Mouse (Mus musculus) urinary bladder, postnatal 25 days (tissue): Measurements from ENCODE around the gene Pcnx3.

ENCODE experiments used
- DNase-seq: peaks from one replicate; pipeline ENCODE4 v3.0.0; 2022; ENCODE audit warnings: low spot score

The Pcnx3 gene

DNA sequence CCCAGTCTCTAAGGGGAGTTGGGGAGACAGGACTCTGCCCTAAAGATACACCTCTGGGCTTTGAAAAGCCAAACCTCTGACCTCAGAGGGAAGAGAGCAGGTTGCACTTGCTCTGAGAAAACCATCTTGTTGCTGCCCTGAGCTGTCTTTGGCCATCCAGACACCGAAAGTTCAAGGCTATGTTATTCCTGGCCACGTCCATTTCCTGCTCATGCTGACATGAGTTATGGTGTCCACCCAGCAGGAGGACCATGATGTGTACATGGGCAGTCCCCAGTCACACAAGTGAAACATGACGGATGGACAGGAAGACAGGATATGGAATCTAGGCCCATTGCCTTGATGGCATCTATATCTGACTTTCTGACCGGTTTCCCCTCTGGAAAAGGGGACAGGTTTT, 8.3 kb downstream of the Pcnx3 start:
- DNase-seq = no peak

DNA sequence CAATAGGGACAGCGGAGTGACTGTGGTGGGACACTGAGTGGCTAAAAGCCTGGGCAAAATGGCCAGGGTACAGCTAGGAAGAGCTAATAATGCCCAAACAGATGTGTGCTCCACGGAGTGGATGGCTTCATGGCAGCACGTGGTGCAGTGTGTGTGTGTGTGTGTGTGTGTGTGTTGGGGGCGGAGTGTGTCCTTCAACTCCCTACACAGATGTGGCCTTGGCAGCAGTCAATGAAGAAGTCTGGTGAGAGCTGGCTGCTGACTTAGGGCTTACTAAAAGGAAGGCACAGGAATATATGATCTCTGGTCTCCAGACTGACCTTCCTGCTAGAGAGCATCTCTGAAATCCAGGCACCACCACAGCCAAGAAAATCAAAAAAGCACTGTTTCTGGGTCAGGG, 20.3 kb downstream of the Pcnx3 start:
- no peak for DNase-seq

DNA sequence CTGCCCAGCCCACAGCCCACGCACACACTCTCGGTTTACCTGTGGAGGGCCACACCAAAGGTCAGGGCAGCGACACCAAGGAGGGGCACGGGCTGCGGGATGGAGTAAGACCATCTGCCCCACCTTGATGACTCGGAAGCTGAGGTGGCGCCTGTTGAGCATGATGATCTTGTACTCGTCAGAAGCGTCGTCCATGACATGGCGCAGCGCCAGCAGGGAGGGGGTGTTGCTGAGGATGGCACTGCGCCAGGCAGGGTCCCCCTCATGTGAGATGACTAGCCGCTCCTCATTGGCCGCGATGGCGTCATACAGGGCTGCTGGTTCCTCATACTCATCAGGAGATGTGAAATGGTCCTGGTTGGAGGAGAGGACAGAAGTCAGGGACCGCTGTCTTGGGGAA, 22.3 kb downstream of the Pcnx3 start:
- no peak for DNase-seq

DNA sequence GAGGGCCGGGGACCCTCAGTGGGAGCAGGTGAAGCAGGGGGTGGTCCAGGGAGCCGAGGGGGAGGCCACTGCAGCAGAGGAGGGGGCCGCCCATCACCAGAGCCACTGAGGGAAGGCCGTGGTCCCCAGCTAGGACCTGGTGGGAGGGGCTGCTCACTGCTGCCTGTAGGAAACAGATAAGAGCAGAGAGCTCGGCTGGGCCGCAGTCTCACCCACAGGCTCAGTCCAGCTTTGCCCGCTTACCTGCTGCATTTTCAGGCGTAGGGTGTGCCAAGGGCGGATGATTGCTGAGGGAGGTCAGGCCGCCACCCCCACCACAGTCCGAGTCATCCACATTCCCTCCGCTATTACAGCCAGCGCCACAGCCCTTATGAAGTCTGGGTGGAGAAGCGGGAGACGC, 23.2 kb downstream of the Pcnx3 start:
- DNase-seq = no peak

DNA sequence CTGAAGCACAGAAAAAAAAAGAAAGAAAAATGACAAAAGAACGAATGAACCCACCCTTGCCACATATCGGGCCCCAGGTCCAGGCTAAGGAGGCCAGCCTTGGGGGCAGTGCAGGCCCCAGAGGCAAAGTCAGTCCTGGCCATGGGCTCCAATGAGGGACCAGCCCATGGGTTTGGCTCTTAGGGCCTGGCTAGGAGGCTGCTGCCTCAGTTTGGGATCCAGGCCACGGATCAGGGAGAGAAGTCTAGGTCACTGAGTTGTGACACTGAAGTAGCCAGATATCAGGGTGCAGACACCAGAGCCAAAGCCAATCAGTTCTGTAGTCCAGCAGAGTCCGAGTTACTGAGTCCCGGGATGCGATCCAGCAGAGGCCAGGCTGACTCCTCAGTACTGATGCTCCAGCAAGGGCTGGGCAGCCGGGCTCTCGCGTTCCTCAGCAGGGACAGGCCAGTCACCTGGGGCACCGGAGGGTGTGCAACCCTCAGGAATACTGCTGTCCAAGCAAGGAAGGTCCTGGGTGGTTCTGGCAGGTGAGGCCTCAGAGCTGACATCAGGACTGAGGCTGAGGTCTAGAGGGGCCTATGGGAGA, 23.9 kb downstream of the Pcnx3 start:
- DNase-seq = no peak

DNA sequence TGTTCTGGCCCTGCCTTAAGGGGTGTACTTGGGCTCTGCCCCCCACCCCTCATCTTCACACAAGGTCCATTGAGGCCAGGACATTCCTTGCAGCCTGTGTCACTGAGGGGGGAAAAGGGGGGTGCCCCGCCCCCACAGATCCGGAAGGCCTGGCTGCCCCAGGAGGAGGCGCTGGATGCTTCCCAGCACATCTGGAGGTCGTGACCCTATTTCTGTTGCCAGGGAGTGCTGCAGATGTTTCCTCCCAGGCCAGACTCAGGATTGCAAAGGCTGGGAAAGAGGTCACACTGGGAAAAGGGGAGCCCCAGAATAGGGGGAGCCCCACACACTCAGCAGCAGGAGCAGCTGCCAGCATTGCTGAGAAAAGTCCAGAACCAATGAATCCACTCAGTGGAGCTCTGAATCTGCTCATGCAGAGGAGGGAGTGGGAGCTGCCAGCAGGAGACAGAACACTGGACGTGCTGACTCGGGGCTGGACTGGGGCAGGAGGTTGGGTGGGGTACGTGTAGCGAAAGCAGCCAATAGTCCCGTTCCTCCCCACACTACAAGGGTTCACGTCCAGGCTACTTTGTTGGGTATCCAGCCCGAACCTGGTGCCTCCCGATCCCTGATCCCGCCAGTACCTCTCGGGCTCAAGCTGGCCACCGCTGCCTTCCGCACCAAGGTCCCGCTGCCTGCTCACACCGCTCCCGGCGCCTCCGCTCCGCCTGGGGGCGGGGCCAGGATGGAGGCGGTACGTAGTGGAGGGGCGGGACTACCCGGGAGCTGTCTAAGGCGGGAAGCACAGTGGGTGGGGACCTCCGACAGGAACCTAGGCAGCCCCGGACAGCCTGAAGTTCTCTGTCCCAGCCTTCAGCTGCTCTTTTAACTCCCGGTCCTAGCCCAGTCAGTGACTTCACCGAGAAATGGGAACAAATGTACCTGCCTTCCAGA, 25.5 kb downstream of the Pcnx3 start, which contains the start of gene Sipa1:
Gene Sipa1 (minus strand): TSS at position 727 of the 933 bp plus-strand sequence.
- peak; percentile 93 for DNase-seq

DNA sequence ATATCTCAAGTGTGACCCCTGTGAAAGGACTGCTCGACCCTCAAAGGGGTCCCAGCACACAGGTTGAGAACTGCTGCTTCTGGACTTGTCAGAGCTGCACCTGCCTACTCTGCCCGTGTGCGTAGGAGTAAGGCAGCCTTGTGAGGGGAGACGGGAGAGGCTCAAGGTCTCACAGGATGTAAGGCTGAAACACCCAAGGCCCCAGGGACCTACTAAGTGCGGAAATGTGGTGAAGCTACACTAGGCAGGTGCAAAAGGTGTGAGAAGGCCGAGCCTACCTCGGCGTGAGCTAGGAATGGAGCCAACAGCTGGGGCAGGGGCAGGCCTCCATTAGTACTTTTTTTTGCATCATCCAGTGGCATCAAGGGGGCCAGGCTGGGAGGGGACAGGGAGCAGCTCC, 26.4 kb downstream of the Pcnx3 start:
- no peak for DNase-seq

DNA sequence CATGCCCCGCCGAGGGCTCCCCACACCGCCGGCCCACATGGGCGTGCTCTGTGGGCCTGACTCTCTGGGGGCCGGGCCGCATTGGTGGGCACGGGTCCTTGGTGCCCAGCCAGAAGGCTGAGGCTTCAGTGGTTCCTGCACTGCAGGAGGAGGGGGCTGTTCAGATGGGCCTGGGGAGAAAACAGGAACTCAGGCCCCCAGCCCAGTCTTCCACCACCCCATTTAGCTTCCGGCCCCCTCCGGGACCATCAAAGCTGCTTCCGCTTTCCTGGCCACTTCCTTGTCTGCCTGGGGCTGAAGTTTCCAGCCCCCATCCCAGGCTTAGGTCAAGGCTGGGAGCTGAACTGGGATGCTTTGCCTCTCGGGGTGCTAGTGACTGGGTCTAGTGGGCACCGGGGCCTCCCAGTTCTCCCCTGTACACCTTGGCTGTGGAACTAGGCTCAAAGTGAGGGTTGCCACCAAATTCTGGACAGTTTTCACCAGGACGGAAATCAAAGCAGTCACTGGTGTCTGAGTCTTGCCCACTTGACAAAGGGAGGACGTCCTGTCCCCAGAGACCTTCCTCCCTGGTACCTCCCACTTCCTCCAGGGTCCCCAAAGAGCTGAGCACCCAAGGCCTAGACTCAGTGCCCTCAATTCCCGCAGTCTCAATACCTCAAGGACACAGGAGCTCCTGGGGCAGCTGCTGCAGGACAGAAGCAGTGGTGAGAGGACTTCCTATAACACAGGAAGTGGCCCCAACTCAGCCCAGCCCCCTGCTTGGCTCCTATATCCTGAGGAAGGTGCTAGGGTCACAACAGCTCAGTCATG, 27.6 kb downstream of the Pcnx3 start:
- DNase-seq = no peak

DNA sequence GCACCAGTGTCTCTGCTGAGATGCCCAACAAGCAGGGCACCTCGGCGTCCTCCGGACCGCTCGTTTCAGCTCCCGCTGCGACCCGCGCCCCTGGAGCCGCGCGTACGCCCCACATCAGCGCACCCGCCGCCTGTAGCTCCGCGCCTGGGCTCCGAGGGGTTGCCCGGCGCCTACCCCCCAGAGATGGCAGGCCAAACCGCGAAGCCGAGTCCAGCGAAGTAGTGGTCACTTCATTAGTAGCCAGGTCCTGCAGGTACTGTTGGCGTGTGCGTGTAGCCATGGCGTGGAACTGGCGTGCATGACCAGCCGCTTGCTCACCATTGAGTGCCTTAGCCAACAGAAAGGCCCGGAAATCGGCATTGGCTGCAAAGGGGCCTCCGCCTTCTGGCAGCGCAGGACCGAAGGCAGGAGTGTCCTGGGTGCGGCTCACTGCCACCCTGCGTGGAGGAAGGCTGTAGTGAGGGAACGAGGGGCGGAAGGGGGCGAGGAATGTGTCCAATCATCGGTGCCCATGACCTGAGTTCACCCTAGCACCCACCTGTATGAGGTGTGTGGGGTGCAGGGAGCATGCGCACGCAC, 33.9 kb downstream of the Pcnx3 start:
- DNase-seq = no peak

DNA sequence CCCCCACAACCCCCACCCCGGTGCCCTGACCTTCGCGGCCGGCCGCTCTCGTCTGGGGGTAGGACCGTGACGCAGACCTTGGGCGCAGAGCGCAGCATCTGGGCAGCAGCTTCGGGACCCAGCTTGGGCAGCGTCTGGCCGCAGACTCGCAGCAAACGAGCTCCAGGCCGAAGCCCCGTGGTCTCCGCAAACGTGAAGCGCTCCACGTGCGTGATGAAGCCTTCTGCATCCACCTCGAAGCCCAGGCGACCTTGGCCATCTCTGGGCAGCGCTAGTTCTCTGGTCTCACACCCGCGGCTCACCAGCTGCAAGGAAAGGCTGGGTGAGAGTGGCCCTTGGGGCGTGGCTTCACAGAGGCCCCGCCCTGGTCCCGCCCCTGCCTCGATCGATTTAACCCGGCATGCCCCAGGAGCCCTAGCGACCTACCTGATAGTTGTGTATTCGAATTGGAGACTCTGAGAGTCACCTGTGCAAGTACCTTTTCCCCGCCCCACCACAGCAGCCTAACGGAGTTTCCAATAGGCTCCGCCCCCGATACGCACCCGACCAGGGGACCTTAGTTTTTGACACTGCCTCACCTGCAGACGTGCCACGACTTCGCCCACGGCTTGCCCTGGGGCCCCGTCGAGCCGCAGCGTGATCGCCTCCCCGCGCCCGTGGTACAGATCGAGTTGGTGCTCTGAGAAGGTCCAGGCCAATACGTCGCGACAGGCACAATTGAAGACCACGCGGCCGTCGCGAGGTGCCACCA, 34.6 kb downstream of the Pcnx3 start:
- no peak for DNase-seq

DNA sequence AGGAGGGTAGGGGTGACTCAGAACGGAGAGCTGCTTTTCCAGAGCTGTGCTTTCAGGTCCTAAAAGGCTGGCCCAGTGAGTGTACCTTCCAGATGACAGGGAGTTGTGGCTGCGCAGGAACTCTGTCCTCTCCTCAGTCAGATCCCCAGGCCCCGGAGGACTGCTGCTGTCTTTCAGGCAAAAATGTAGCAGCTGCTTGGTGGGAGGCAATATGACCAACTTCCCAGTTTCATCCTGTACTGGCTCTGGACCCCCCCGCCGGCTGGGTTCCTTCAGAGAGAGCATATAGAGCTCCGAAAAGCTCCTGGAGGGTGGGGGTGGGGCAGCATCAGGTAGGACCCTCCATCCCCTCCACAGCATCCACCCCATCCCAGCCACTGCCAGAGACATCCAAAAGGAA, 36.1 kb downstream of the Pcnx3 start:
- no peak for DNase-seq

DNA sequence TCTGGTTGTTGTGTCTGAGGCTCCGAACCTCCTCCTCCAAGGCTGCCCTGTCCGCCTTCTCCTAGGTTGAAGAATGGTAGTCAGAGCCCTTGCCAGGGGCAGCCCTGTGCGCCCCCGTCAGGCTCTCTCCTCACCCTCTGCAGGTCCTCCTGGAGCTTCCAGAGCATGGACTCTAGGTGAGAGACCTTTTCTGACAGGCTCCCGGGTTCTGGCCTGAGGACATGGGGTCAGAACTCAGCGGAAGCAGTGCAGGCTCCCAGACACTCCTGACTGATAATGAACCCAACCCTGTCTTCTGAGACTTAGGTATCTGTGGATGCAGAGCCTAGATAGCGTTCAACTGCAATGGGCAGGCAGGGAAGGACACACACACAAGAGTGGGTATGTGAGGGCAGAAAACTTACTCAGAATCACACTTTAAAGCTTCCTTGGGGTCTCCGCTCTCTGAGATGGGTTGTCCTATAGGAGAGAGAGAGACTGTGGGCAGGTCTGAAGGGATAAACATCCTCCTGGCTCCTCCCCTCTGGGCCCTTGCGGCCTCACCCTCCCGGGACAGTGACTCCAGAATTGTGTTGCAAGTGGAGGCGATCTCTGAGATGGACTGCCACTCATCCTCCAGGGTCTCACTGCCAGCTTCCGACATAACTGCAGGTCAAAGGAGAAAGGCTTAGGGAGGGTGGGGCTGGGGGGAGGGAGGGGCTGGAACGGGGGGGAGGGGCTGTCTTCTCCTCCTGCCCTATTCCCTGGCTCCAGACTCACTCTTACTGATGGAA, 37.0 kb downstream of the Pcnx3 start:
- DNase-seq = no peak

DNA sequence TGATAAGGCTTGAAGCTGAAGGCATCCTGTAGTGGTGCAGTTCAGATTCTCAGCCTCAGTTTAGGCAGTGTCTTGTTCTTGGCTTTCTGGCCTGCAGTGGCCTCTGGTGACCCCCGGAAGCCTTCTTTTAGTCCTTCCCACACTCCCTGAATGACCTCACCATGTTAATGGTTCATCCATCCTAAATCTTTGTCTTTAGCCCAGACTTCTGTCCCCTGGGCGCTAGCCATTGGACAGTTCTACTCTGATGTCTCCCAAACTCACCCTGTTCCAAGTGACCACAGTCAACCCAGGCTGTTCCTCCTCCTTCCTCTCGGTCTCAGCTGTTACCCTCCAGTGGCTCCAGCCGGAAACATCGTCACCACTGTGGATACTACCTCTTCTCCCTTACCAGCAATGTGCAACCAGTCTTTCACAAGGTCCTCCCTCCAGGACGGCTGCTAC, 39.4 kb downstream of the Pcnx3 start:
- DNase-seq = no peak

DNA sequence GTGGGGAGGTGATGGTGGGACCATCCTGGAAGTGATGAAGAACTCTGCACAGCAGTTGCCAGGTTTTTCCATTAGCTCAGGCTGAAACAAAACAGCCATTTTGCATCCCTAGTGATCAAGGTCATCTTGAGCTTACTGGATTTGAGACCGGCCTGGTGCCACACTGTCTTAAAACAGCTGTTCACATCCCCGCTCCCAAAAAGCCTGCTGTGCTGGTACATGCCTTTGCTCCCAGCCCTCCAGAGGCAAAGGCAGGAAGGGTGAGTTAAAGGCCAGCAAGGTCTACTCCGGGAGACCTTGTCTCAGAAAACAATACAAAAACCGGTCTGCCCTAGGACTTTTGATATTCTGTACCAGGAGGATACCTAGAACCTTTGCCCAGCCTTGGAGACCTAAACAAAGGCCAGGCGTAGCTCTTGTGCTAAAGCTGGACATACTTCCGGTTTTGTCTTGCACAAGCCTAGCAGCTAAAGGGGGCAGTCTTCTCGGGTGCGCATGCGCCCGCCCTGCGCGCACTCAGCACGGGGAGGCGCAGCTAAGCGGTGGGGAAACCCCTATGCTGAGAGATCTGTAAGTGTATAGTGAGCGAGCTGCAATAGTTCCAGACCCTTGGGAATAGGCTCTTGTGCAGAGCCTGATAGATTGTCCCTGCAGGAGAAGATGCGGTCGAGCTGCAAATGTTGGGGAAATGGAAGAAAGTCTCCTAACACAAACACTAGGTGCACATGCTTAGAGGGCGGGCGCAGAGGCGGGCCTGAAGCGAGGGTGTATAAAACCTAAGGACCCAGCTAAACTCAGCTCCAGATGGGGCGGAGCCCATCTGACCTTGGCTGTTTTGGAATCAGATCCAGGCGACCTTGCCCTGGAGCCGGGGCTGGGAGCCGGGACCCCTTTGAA, 40.1 kb downstream of the Pcnx3 start:
- DNase-seq = peak; percentile 71

DNA sequence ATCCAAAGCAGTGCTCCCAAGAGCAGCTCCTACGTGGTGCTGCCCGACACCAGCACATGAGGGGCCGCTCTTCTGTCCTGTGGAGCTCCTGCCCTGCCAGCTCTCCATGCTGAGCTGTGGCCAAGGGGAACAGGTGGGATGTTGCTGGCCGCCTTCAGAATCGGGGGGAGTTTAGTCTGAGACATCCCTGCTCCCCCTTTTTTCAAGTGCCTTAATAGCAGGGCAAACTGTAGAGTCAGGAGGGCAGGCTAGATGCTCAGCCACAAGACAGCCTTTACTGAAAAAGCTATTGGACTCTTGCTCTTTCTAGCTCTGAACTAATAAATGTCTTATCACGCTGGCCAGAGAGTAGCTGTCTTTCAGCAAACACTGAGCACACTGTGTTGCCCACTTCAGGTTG, 40.9 kb downstream of the Pcnx3 start:
- DNase-seq = no peak

DNA sequence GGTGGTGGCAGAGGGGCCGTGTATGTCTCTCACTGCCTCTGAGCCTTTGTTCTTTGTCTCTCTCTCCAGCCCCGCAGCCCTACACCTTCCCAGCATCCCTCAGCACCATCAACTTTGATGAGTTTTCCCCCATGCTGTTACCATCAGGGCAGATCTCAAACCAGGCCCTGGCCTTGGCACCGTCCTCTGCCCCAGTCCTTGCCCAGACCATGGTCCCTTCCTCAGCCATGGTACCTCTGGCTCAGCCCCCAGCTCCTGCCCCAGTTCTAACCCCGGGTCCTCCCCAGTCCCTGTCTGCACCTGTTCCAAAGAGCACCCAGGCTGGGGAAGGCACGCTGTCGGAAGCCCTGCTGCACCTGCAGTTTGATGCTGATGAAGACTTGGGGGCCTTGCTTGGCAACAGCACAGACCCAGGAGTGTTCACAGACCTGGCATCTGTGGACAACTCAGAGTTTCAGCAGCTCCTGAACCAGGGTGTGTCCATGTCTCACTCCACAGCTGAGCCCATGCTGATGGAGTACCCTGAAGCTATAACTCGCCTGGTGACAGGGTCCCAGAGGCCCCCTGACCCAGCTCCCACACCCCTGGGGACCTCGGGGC, 41.9 kb downstream of the Pcnx3 start:
- no peak for DNase-seq

DNA sequence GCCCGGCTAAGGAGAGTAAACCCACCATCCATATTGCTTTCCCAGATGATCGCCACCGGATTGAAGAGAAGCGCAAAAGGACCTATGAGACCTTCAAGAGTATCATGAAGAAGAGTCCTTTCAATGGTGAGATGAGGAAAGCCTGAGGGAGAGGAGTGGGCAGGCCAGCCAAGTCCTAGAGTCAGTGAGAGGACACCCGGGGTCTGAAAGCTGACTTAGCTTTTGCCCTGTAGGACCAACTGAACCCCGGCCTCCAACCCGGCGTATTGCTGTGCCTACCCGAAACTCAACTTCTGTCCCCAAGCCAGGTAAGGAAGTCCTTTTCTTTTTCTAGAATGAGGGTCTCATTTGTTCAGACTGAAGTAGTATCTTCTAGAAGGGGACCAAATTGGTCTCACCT, 43.4 kb downstream of the Pcnx3 start:
- no peak for DNase-seq

DNA sequence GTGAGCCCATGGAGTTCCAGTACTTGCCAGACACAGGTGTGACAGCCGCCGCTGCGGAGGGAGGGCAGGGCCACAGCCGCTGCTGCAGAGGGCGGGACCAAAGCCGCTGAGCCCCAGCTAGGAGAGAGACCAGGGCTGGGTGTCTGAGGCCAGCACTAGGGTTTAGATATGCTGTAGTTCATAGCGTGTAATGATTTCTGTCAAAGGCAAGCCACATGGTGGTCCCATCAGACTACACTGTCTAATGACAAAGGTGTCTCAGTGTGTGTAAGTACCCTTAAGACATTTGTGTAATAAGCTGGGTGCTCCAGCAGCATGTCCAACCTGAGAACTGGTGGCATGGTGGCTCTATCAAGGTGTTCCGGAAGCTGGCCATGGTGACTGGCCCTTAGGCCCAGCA, 47.1 kb downstream of the Pcnx3 start:
- no peak for DNase-seq

DNA sequence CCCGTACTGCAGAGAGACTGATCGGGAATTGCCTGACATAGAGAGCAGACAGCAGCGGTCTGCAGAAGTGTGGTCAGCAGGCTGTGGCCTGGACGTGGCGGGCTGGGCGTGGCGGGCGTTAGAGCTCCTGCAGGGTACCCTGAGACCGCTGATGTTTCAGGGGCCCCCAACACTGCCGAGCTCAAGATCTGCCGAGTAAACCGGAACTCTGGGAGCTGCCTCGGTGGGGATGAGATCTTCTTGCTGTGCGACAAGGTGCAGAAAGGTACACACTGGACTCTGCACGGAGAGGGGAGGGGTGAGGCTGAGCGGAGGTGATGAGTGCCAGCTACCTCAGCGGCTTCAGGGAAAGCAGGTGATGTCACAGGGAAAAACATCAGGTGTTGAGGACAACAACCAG, 47.7 kb downstream of the Pcnx3 start:
- DNase-seq = no peak
